In genomic region chr15:101339537-101339936, GRCm38 (mm10) we compare ENCODE assay signal across 8 mouse cellular contexts. TPM values are rescaled to one million over a fixed set of nuclear protein-coding genes. Genes with fewer than 3 reads are reported as not detected.
DNase-seq lines count a peak whose midpoint lies in the region; ATAC-seq and TF ChIP-seq lines count a peak whose summit lies in the region.

No protein-coding gene starts in this region.

- H3K9ac ChIP-seq in intestine, postnatal 0 days (ENCODE audit: low read depth, low read length): no peak overlapping the region
- H3K9ac ChIP-seq in midbrain, embryonic 12.5 days (replicated peaks): no peak overlapping the region

- H3K4me2 ChIP-seq in intestine, postnatal 0 days (replicated peaks; ENCODE audit: low read depth): no peak overlapping the region
- H3K4me2 ChIP-seq in midbrain, embryonic 12.5 days (replicated peaks): no peak overlapping the region

- DNase-seq in adrenal gland, adult 18-20 months (ENCODE audit: low spot score in 2 of 2): peak; percentile 77 to 91
- DNase-seq in embryo, embryonic 10.5 days (ENCODE audit: low spot score): peak; percentile 94
- DNase-seq in gastrocnemius, postnatal 4 days (ENCODE audit: low spot score in 2 of 2): peak; percentile 65 to 85
- DNase-seq in left cerebral cortex, postnatal 36 days (ENCODE audit: low spot score in 2 of 2): peak; percentile 83 to 86

- H3K36me3 ChIP-seq in intestine, postnatal 0 days (ENCODE audit: control insufficient read depth, insufficient read depth): no peaks in the 10 kb centered on the region
- H3K36me3 ChIP-seq in midbrain, embryonic 12.5 days: no peaks in the 10 kb centered on the region
- no peaks in the 10 kb centered on the region for H3K36me3 ChIP-seq in small intestine, adult 2 months (ENCODE audit: control insufficient read depth, insufficient read depth, low read length)

- no peaks in the 10 kb centered on the region for H3K9me3 ChIP-seq in intestine, postnatal 0 days (ENCODE audit: control insufficient read depth)
- H3K9me3 ChIP-seq in midbrain, embryonic 12.5 days: no peaks in the 10 kb centered on the region

- TF ChIP-seq CTCF in intestine, postnatal 0 days (IDR thresholded peaks at IDR 0.05; ENCODE audit: low read depth): peak; percentile 99
- peak; percentile 89; the same call in 1 of the 2 replicates for TF ChIP-seq CTCF in small intestine, adult 2 months (IDR thresholded peaks at IDR 0.05; ENCODE audit: extremely low read depth, insufficient read length, insufficient replicate concordance, low read depth, low read length)

- H3K4me1 ChIP-seq in intestine, postnatal 0 days (replicated peaks; ENCODE audit: control insufficient read depth, insufficient read depth, low read length): no peaks in the 10 kb centered on the region
- 0 out of 2 replicates have a peak, but pooled peaks cover 2% of the 10 kb centered on the region for H3K4me1 ChIP-seq in midbrain, embryonic 12.5 days
- H3K4me1 ChIP-seq in small intestine, adult 2 months (ENCODE audit: control insufficient read depth, insufficient read depth, insufficient read length, low read length): peaks cover 6% of the 10 kb centered on the region; the same call in 1 of the 2 replicates

- intact Hi-C loops in left cerebral cortex, postnatal 36 days (cut with DNase I): loop anchor here (1.0 to 5.0 kb wide), 4 partner anchors 158 to 728 kb away; no protein-coding TSS in a partner anchor

- WGBS in intestine, postnatal 0 days: 0% methylated on average over 2 of the region's 2 CpGs
- 0% methylated on average over 2 of the region's 2 CpGs for WGBS in midbrain, embryonic 12.5 days
- 0% methylated on average over 2 of the region's 2 CpGs for WGBS in small intestine, adult 2 months

- H3K27ac ChIP-seq in intestine, postnatal 0 days (ENCODE audit: low read depth, low read length): no peak overlapping the region
- no peak overlapping the region for H3K27ac ChIP-seq in midbrain, embryonic 12.5 days (replicated peaks)
- H3K27ac ChIP-seq in small intestine, adult 2 months (ENCODE audit: insufficient read depth, low read depth, low read length): no peak overlapping the region

- no peak for TF ChIP-seq POLR2A in small intestine, adult 2 months (IDR thresholded peaks at IDR 0.05; ENCODE audit: low read depth, low read length)

- no peak overlapping the region for H3K4me3 ChIP-seq in intestine, postnatal 0 days (ENCODE audit: low read depth, low read length)
- no peak overlapping the region for H3K4me3 ChIP-seq in midbrain, embryonic 12.5 days
- H3K4me3 ChIP-seq in small intestine, adult 2 months (ENCODE audit: low read depth, low read length): no peak overlapping the region

- peak; percentile 63 for ATAC-seq in intestine, postnatal 0 days
- peak; percentile 52 for ATAC-seq in midbrain, embryonic 12.5 days (ENCODE audit: low FRiP score, low read depth)
- ATAC-seq in inflammation-experienced regulatory T-cells, adult 6 months: no peak

- H3K27me3 ChIP-seq in intestine, postnatal 0 days (replicated peaks; ENCODE audit: control insufficient read depth, insufficient read depth, low read length): no peaks in the 10 kb centered on the region
- H3K27me3 ChIP-seq in midbrain, embryonic 12.5 days: peaks cover 18% of the 10 kb centered on the region; the same call in 1 of the 2 replicates
- no peaks in the 10 kb centered on the region for H3K27me3 ChIP-seq in small intestine, adult 2 months (ENCODE audit: control insufficient read depth, insufficient read depth, low read length)

RNA-seq across cellular contexts. Expression of gene Krt80, which starts 30.4 kb away (rescaled TPM):
- 1 to 10 TPM; 4.3 to 7.8 TPM for total RNA-seq in adrenal gland, adult 18-20 months (2021)
- 1 to 10 TPM; 2.7 to 3.4 TPM for total RNA-seq in gastrocnemius, postnatal 4 days (2021)
- 0.40 and 0.61 TPM in 2 replicates for polyA plus RNA-seq in intestine, postnatal 0 days (2015; fragmentation: Nextera tagmentation; extraction: Ambion mirVana)
- total RNA-seq in left cerebral cortex, postnatal 36 days (2021): 1 to 10 TPM; 3.4 to 6.1 TPM
- 0.14 and 0.18 TPM in 2 replicates for polyA plus RNA-seq in midbrain, embryonic 12.5 days (2016; fragmentation: Nextera tagmentation; extraction: Ambion mirVana)
- polyA plus RNA-seq in small intestine, adult 2 months (2012; rRNA removed): 0.61 and 2.5 TPM in 2 replicates
- under 1 TPM in 1 of 3 experiments, not detected in 2; 0.16 TPM for polyA plus RNA-seq in inflammation-experienced regulatory T-cells, adult 6 months (2017; shearing (Covaris generic))

RNA-seq across cellular contexts. Expression of gene 6030408B16Rik, which starts 46.5 kb away (rescaled TPM):
- total RNA-seq in adrenal gland, adult 18-20 months (2021): under 1 TPM; 0.27 to 0.54 TPM
- total RNA-seq in gastrocnemius, postnatal 4 days (2021): under 1 TPM in 1 of 2 experiments, not detected in 1; 0.59 TPM
- polyA plus RNA-seq in intestine, postnatal 0 days (2015; fragmentation: Nextera tagmentation; extraction: Ambion mirVana): 0.48 and 0.77 TPM in 2 replicates
- total RNA-seq in left cerebral cortex, postnatal 36 days (2021): under 1 TPM; 0.27 to 0.37 TPM
- 0.15 TPM in 1 of 2 replicates, not detected in the other for polyA plus RNA-seq in midbrain, embryonic 12.5 days (2016; fragmentation: Nextera tagmentation; extraction: Ambion mirVana)
- 0.14 and 0.24 TPM in 2 replicates for polyA plus RNA-seq in small intestine, adult 2 months (2012; rRNA removed)
- under 1 TPM in 1 of 3 experiments, not detected in 2; 0.70 TPM for polyA plus RNA-seq in inflammation-experienced regulatory T-cells, adult 6 months (2017; shearing (Covaris generic))

RNA-seq across cellular contexts. Expression of gene Atg101, which starts 55.5 kb away (rescaled TPM):
- total RNA-seq in adrenal gland, adult 18-20 months (2021): 10 to 100 TPM; 60.5 to 64.0 TPM
- total RNA-seq in gastrocnemius, postnatal 4 days (2021): 10 to 100 TPM; 24.8 to 25.8 TPM
- 46.5 and 50.9 TPM in 2 replicates for polyA plus RNA-seq in intestine, postnatal 0 days (2015; fragmentation: Nextera tagmentation; extraction: Ambion mirVana)
- total RNA-seq in left cerebral cortex, postnatal 36 days (2021): 10 to 100 TPM; 43.5 to 45.5 TPM
- polyA plus RNA-seq in midbrain, embryonic 12.5 days (2016; fragmentation: Nextera tagmentation; extraction: Ambion mirVana): 63.9 and 68.1 TPM in 2 replicates
- polyA plus RNA-seq in small intestine, adult 2 months (2012; rRNA removed): 13.7 and 38.4 TPM in 2 replicates
- 10 to 100 TPM; 39.9 to 53.6 (median 47.8) TPM for polyA plus RNA-seq in inflammation-experienced regulatory T-cells, adult 6 months (2017; shearing (Covaris generic))
